Mouse (Mus musculus) heart, embryonic 14.5 days (tissue): ENCODE measurements around the gene Rpl10-ps3. TPM values are rescaled to one million over a fixed set of nuclear protein-coding genes. Genes with fewer than 3 reads are reported as not detected.

Experiments used
- ATAC-seq: fragments of 200-750 bp; cut with Nextera tagmentation; 2 replicates; pipeline ENCODE4 v1.8.0; 2017; ENCODE audit warnings: low read depth, moderate TSS enrichment; ENCODE audit not compliant: insufficient number of reproducible peaks, insufficient read depth, low FRiP score
- H3K27ac ChIP-seq, 2 experiments: fragments of 200-500 bp in 1 of 2; fragments of 300-500 bp in 1 of 2; sonication (generic) in 1 of 2; replicated peaks in 1 of 2; 2 replicates each; pipeline ENCODE4 v1.5.1; 2012 to 2014; ENCODE audit warnings: low read depth in 2 of 2, low read length in 2 of 2, control low read depth in 1 of 2, mild to moderate bottlenecking in 1 of 2, mixed read lengths in 1 of 2; ENCODE audit not compliant: control insufficient read depth in 1 of 2, insufficient read depth in 1 of 2
- H3K27me3 ChIP-seq: fragments of 300-500 bp; sonication (generic); 2 replicates; pipeline ENCODE4 v1.6.1; 2014; ENCODE audit warnings: mild to moderate bottlenecking, low read length, control low read depth; ENCODE audit not compliant: control insufficient read depth, insufficient read depth
- H3K36me3 ChIP-seq: fragments of 300-500 bp; sonication (generic); 2 replicates; pipeline ENCODE4 v1.6.1; 2014; ENCODE audit warnings: mild to moderate bottlenecking, control low read depth, low read length, mixed read lengths; ENCODE audit not compliant: control insufficient read depth, insufficient read depth
- H3K4me1 ChIP-seq, 2 experiments: fragments of 200-500 bp in 1 of 2; fragments of 300-500 bp in 1 of 2; sonication (generic) in 1 of 2; 2 replicates each; pipeline ENCODE4 v1.6.1; 2012 to 2014; ENCODE audit warnings: low read length in 2 of 2, control low read depth in 1 of 2, mixed read lengths in 1 of 2; ENCODE audit not compliant: control insufficient read depth in 2 of 2, insufficient read depth in 2 of 2
- H3K4me2 ChIP-seq: fragments of 300-500 bp; sonication (generic); 2 replicates; pipeline ENCODE4 v1.6.1; 2014; ENCODE audit warnings: mild to moderate bottlenecking, low read length
- H3K4me3 ChIP-seq, 2 experiments: fragments of 200-500 bp in 1 of 2; fragments of 300-500 bp in 1 of 2; sonication (generic) in 1 of 2; 2 replicates each; pipeline ENCODE4 v1.5.1; 2012 to 2014; ENCODE audit warnings: low read length in 2 of 2, mild to moderate bottlenecking in 2 of 2, control low read depth in 1 of 2, low read depth in 1 of 2, moderate library complexity in 1 of 2; ENCODE audit not compliant: control insufficient read depth in 1 of 2, insufficient read depth in 1 of 2
- H3K9ac ChIP-seq: fragments of 300-500 bp; sonication (generic); 2 replicates; pipeline ENCODE4 v1.6.1; 2014; ENCODE audit warnings: mild to moderate bottlenecking, low read length
- H3K9me3 ChIP-seq: fragments of 300-500 bp; sonication (generic); 2 replicates; pipeline ENCODE4 v1.6.1; 2016; ENCODE audit warnings: low read length, control low read depth; ENCODE audit not compliant: control insufficient read depth
- WGBS: fragments of 180-500 bp; shearing (Covaris S2); extraction: QIAGEN DNeasy Blood & Tissue Kit; methylation state at CpG from one replicate; pipeline ENCODE4 v1.1.7; 2014; 5-methylcytosine and 5-hydroxymethylcytosine counted together
- polyA plus RNA-seq: library from polyadenylated mRNA; unstranded; fragments of >200 nt; fragmentation: Nextera tagmentation; extraction: Ambion mirVana; gene quantifications from 2 replicates; pipeline ENCODE4 v1.2.1, GENCODE M21; 2014

Rpl10-ps3 gene
- polyA plus RNA-seq, 1 experiment from 2014 or later = 358 TPM

DNA sequence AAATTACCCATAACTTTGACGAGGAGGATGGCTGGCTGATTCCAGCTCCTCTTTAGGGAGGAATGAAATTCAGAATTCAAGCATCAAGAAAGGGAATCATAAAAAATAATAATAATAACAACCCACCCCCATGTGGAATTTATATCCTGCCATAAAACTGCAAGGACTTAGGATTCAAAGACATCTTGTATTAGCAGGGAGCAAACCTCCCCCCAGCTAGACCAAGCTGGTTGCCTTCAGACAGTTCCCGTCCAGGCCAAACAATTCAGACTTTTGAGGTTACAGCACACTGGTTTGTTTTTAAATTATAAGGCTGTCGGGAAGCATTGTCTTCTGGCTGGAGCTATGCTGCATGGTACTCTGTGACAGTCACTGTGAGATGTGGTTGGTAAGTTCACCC, 17.8 kb upstream of the Rpl10-ps3 start:
- no peak overlapping the region for H3K27ac ChIP-seq
- H3K9me3 ChIP-seq = no peaks in the 10 kb centered on the region
- H3K36me3 ChIP-seq = no peaks in the 10 kb centered on the region
- no peak overlapping the region for H3K4me3 ChIP-seq
- 61% methylated on average over 3 of the region's 3 CpGs for WGBS
- no peaks in the 10 kb centered on the region for H3K27me3 ChIP-seq
- ATAC-seq = no peak
- H3K9ac ChIP-seq = no peak overlapping the region
- H3K4me2 ChIP-seq = no peak overlapping the region
- no peaks in the 10 kb centered on the region; a peak in 1 of 4 replicates for H3K4me1 ChIP-seq

DNA sequence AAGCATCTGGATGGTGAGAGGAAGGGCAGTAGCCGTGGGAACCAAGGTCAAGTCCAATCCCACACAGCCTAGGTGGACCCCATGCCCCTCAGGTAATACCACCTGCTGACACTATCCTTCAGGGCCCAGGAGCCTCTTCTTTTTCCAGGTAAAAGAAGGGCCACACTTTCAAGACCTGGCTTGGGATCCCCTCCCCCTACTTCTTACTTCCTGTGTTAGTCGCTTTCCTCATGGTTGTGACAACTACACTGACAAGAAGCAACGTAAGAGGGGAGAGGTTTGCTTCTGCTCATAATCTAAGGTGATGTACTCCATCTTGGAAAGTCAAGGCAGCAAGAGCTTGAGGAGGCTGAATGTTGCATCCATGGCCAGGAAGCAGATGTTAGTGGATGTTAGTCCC, 15.6 kb upstream of the Rpl10-ps3 start:
- 64% methylated on average over 3 of the region's 3 CpGs for WGBS

DNA sequence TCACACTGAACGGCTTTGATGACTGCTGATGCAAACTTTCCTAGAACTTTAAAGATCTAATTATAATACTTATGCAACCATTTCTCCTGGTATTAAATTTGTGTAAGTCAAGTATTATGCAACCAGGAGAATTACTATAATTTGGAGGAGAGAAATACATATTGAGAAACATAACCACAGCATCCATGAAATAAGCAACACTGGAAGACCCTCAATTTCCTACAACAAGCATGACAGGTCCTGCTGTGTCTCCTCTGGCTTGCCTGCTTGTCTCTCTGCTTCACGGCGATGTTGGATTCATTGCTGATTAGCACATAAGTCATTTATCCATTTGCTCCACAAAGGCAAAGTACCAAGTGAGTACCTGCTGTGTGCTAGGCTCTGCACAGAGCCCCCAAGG, 12.6 kb upstream of the Rpl10-ps3 start:
- Histone ChIP-seq H3K27me3 (no peaks in the 10 kb centered on the region), H3K36me3 (no peaks in the 10 kb centered on the region), H3K4me1 (no peaks in the 10 kb centered on the region), H3K4me3 (no peak overlapping the region), H3K9me3 (no peaks in the 10 kb centered on the region), H3K9ac (no peak overlapping the region), H3K4me2 (no peak overlapping the region), H3K27ac (no peak overlapping the region)
- no peak for ATAC-seq
- 65% methylated on average over 3 of the region's 3 CpGs for WGBS

More for the DNA sequence above, 15.6 kb upstream of the Rpl10-ps3 start:
- no peaks in the 10 kb centered on the region for H3K27me3 ChIP-seq
- no peak overlapping the region for H3K4me3 ChIP-seq
- ATAC-seq = no peak
- no peak overlapping the region for H3K27ac ChIP-seq
- H3K9ac ChIP-seq = no peak overlapping the region
- H3K4me2 ChIP-seq = no peak overlapping the region
- H3K9me3 ChIP-seq = no peaks in the 10 kb centered on the region
- no peaks in the 10 kb centered on the region for H3K36me3 ChIP-seq
- no peaks in the 10 kb centered on the region; a peak in 1 of 4 replicates for H3K4me1 ChIP-seq

DNA sequence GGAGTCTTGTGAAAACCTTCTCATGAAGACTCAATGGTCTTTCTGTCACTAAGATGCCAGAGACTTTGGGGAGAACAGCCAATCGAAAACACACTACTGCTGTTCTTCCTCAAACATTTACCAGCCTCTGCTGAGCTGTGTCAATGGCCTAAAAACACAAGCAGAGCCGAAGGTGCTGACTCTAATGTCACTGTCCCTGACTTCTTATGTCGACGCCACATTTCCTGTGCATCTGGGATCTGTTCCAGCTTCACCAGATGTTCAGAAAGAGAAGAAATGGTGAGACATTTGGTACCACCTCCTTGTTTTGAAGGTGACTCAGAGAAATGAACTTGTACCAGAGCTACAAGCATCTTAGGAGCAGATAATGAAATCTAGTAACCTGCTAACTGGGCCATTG, 7.0 kb upstream of the Rpl10-ps3 start:
- WGBS = 35% methylated on average over 4 of the region's 4 CpGs
- H3K4me1 ChIP-seq = no peaks in the 10 kb centered on the region
- no peak overlapping the region for H3K4me3 ChIP-seq
- H3K9ac ChIP-seq = no peak overlapping the region
- H3K4me2 ChIP-seq = no peak overlapping the region
- H3K27me3 ChIP-seq = no peaks in the 10 kb centered on the region
- ATAC-seq = no peak
- no peaks in the 10 kb centered on the region for H3K9me3 ChIP-seq
- H3K36me3 ChIP-seq = no peaks in the 10 kb centered on the region
- no peak overlapping the region for H3K27ac ChIP-seq

DNA sequence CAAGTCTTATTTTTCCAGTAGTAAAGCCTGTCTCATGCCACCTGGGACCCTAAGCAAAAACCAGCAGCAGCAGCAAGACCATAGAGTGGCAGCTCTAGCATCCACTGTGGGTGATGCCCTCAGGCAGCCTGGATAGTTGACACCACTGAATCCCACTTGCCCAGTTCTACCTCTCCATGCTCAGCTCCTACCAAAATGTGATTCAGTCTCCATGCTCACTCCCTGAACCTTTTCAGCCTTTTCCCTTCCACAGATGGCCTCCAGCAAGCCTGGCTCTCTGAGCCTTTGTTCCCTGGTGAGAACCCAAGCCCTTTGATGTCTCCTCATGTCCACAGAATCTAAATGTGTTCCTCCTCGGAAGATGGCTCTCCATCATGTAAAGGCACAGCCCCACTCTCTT, 5.8 kb upstream of the Rpl10-ps3 start:
- no peak for ATAC-seq
- 80% methylated on average over 1 of the region's 1 CpGs for WGBS
- no peaks in the 10 kb centered on the region for H3K36me3 ChIP-seq

DNA sequence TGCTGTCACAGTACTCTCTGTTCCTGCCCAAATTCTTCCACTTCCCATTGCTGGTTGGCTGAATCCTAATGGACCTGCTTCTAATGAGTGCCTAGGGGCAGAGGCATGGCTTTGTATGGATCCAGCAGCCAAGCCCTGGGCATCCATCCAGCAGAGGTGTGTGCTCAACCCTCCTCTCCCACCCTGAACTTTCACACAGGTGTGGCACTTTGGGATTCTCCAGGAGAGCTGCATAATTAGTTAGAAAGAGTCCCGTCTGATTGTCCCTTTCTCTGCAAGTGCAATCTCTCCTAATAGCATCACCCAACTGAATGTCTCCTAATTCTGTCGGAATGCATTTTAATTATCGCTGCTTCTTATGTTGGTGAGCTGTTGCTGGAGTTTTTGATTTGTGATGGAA, 4.4 kb upstream of the Rpl10-ps3 start:
- no peak for ATAC-seq
- no peak overlapping the region for H3K27ac ChIP-seq
- H3K27me3 ChIP-seq = no peaks in the 10 kb centered on the region
- no peaks in the 10 kb centered on the region for H3K9me3 ChIP-seq
- H3K4me1 ChIP-seq = no peaks in the 10 kb centered on the region
- H3K36me3 ChIP-seq = no peaks in the 10 kb centered on the region
- no peak overlapping the region for H3K4me2 ChIP-seq
- H3K4me3 ChIP-seq = no peak overlapping the region
- no peak overlapping the region for H3K9ac ChIP-seq
- WGBS = 68% methylated on average over 3 of the region's 3 CpGs

More for the DNA sequence above, 5.8 kb upstream of the Rpl10-ps3 start:
- Histone ChIP-seq H3K4me3 (no peak overlapping the region), H3K4me2 (no peak overlapping the region), H3K27me3 (no peaks in the 10 kb centered on the region), H3K9me3 (no peaks in the 10 kb centered on the region), H3K27ac (no peak overlapping the region), H3K9ac (no peak overlapping the region), H3K4me1 (no peaks in the 10 kb centered on the region)

DNA sequence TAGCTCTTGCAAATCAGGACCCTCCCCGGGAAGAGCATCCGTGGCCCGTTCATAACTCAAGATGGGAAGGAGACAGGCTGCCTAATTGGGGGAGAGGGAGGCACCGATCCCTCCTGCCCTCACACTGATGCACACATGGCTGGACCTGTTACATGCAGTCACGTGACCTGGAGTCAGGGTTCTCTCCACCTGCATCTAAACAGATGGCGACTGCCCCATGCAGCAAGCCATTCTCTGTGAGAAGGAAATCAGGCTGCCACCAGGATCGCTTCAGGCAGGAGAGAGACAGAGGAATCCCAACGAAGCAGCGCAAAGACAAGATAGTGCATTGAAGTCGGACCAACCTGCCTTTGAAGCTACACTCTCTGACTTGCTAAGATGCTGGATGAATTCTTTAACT, 3.5 kb upstream of the Rpl10-ps3 start:
- Histone ChIP-seq H3K4me3 (no peak overlapping the region), H3K4me2 (no peak overlapping the region), H3K4me1 (no peaks in the 10 kb centered on the region), H3K27ac (no peak overlapping the region), H3K9me3 (no peaks in the 10 kb centered on the region), H3K9ac (no peak overlapping the region), H3K36me3 (no peaks in the 10 kb centered on the region), H3K27me3 (no peaks in the 10 kb centered on the region)
- WGBS = 83% methylated on average over 10 of the region's 10 CpGs
- no peak for ATAC-seq

DNA sequence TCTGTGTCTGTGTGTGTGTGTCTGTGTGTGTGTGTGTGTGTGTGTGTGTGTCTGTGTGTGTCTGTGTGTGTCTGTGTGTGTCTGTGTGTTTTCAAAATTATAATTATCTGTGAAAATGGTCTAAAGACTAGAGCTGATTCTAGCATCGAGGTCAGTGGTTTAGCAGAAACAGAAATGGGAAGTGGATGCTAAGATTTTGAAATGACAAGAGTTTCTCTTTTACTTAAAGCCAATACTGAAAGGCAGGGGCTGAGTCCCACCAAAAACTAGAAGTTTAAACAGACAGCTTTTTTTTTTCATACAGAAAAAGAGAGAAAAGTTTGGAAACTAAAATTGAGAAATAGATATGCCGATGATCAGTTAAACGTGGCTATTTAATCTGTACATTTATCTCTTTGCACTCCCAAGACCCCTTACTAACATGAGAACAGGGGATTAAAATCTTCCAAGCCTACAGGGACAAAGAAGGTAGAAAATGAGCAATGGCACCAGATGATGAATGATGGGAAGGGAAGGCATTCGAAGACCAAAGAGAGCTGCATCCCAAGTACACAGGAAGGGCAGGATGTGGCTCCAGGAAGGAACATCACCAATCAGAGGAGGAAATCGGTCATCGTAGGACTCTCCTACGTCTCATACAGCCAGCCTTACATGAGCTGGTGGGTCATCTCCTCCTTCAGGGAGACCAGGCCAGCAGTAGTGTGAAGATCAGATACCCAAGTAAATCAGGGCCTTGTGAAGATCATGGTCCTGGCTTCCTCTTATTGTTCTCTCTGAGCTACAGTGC, 9.0 kb downstream of the Rpl10-ps3 start:
- Histone ChIP-seq H3K9ac (no peak overlapping the region), H3K4me2 (no peak overlapping the region), H3K9me3 (no peaks in the 10 kb centered on the region), H3K27me3 (no peaks in the 10 kb centered on the region), H3K36me3 (no peaks in the 10 kb centered on the region), H3K4me1 (peaks cover 0 to 3% of the 10 kb centered on the region in 2 experiments; a peak in 2 of 4 replicates), H3K4me3 (no peak overlapping the region), H3K27ac (no peak overlapping the region)
- no peak for ATAC-seq
- 67% methylated on average over 7 of the region's 7 CpGs for WGBS
